Mouse (Mus musculus): ENCODE results near the gene Cnnm1.
"Not testable (repeated sequence)": the region's sequence is repeated elsewhere in the genome, so short reads cannot be mapped to it uniquely, and the experiment has no call there.

The Cnnm1 gene

DNA sequence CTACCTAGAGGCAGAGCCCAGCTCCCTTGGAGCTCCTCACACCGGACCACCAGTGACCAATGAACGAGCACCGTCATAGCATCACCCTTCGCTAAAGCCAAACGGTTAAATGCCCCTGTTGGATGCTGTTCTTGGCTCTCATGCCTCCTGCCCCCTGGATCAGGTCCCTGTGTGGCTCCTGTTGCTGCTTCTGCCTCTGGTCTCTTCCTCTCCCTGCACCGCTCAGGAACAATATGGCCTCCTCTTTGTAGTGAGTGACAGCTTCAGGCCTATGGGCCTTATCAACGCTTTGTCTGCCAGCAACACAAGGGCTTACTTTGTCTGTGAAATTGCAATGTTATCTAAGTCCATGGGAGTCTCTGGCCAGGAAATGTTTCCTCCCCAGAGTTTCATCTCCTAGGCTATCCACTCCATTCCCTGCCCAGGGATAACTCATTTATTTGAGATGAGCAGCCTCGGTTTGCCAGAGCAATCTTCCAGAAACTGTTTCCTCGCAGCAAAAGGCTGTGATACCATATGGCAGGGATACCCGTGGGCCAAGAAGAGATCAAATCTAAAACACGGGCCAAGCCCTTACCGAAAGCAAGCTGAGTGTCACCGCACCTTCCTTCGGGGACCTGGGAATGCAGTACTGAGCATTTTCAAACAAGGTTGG lies 25.5 kb downstream of the Cnnm1 start:
- DNase-seq = no peak

DNA sequence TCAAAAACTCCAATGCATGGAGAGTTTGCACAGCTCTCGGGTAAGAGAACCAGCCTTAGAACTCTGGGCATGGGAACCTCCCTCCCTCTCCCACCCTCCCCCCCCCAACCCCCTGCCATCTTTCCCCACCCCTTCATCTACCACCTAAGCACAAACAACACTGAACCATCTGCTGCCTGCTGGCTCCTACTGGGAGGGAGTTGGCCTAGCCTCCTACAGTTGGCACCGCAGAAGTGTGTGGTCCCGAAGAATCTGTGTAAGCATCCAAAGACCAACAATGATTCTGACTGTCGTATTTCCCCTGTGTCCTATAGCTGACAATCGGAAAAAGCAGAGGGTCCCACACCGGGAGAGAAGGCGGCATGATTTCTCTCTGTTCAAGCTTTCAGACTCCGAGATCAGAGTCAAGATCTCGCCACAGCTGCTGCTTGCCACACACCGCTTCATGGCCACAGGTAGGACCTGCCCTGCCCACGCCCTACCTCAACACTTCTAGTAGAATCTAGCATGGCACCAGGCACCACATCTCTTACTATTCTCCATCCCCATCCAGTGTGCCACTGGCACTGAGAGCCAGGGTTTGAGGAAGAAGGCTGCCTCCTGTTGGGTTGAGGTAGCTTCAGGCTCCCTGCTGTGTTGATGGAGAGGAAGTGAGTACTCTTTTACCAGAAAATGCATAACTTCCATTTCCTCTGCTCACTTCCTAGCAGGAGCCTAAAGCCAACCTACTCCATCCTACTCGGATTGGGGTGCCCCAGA lies 27.9 kb downstream of the Cnnm1 start:
- DNase-seq = no peak

DNA sequence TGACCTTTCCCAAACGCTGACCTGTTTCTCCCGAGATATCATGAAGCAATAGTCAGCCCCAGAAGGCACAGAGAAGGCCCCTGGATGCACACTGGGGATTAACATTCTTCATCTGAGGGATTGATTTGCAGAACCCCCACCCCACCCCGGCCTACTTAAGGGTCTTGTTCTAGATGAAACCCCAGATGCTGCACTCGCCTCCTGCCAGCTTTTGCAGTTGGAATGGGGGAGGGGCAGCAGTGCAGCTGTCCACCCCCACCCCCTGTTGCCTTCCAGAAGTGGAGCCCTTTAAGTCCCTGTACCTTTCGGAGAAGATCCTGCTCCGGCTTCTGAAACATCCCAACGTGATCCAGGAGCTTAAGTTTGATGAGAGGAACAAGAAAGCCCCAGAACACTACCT lies 29.1 kb downstream of the Cnnm1 start:
- DNase-seq = no peak

DNA sequence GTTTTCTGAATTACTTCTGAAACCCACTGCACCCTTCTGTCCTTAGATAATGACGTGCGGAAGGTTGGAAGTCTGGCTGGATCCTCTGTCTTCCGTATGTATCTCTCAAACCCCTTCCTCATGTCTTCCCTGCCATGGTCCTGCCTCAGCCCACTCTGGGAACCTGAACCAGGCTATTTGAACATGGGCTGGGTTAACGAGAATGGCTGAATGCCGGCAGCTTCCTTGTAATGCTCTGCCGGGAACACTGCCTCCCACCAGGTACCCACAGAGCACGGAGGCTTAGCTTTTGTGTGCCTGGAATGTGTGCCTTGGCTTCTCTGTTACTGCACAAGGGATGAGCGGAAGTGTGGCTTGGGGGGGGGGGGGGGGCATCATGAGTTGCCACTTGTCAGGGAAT lies 32.1 kb downstream of the Cnnm1 start:
- DNase-seq = no peak

DNA sequence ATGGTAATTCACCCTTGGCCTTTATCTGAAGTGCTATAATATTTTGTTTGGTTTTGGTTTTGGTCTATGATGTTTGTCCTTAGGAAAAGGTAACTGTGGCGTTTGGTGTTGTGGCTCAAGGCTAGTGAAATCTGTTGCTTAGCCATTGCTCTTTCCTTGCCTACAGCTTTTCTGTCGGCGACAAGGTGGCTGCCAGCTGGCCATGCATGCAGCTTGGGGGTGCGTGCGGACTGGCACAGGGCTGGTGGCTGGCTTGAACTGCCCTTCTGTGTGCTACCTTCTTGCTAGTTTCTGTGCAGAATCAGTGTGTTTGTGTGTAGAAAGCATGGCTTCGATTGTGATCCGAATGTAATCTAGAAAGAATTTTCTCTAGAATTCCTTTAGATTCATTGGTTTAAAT lies 32.5 kb downstream of the Cnnm1 start:
- no peak for DNase-seq

DNA sequence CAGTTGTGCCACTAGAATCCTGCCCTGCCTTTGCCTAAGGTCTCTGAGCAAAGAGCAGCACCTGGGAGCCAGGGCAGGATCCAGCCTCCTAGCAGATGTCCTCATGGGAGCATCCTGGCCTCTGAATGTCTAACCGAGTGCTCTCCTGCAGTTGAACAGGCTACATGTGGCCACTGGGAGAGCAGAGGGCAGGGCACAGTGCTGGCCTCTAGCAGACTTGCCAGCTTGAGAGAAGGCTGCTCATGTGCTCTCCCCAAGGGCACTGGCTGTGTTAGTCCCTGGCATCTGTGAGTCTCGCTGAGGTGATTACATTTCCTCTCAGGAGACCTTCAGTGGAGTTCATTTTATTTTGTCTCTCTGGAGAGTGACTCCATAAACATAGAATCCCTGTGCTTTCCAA lies 35.4 kb downstream of the Cnnm1 start:
- DNase-seq = peak; percentile 60 to 69

DNA sequence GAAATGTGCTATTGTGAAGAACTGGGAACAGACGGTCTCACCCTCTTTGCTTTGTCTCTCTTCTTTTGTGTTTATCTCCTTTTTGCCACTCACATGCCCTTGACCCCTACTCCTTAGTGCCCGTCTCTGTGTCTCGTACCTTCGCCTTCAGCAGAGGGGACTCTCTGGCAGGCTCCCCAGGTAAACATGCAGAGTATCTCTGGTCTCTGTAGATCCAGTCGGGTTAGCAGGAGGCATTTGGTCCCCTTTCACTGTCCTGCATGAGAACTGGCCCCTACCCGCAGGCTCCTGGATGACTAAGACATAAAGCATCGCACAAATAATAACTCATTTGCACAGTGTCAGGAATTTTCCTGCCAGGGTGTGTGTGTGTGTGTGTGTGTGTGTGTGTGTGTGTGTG lies 35.8 kb downstream of the Cnnm1 start:
- DNase-seq = no peak

DNA sequence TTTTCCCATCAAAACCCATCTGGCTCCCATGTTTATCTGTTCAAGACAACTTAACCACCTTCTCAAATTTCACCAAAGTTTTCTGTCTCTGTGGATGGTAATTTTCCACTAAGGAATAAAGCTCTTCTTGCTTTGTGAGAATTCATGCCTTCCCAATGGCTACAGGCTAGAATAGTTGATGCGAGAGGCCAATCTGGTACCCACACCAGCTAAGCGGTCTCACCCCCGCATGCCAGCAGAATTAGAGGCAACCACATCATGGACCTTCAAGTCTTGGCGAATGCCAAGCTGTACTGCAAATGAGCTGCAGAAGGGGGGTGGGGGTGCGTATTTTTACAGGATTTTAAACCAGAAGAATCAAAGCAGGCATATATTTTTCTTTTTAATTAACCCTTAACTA lies 37.2 kb downstream of the Cnnm1 start:
- DNase-seq = no peak

DNA sequence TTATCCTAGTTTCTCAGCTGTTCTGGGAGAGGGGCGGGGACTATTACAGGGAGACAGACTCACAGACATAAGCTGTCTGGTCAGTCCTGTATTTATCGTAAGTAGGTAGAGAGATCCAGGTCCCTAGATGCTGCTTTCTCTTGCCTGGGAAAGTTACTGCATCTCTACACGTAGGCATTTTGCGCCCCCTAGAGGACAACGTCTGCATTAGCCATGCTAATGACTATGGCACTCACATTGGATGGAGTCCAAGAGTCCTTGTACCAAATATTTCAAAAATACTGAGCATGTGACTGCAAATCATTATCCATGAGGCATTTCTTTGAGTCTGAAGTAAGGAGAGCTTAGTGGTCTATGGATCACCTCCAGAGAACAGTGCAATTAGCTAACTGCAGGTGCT lies 38.7 kb downstream of the Cnnm1 start:
- DNase-seq = peak; percentile 84 to 87

DNA sequence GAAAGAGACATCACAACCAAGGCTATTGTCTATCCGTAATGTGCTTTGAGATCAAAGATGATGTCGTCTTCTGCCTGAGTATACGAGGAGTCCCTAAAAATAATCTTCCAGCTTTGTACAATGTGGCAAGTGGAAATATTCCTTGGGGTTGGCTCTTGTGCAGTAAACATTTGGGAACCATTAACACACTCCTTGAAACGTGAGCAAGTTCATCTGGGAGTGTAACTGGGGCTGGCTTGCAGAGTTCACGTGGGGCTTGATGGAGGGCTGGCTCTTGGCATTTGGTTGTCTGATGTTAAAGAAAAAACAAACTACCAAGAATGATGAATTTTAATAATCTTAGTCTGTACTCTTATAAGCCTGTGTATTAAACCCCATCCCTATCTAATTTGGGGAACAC lies 39.2 kb downstream of the Cnnm1 start:
- no peak for DNase-seq

DNA sequence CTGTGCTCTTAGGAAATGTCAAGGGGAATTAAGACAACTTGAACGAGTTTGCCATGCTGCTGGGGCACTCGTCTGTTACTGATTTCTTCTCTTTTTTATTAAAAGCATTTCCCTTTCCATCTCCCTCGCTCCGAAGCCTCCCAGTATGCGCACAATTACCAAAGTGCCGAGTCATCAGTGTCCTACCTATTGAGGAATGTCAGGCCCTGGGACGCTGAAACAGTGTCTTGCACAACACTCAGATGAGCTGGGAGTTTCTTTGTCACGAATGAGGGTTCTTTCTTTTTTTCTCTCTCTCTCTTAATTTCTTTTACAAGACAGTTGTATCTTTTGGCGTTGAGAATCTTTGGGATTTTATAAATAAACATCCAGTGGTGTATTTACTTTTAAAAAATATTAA lies 40.3 kb downstream of the Cnnm1 start:
- DNase-seq = no peak

DNA sequence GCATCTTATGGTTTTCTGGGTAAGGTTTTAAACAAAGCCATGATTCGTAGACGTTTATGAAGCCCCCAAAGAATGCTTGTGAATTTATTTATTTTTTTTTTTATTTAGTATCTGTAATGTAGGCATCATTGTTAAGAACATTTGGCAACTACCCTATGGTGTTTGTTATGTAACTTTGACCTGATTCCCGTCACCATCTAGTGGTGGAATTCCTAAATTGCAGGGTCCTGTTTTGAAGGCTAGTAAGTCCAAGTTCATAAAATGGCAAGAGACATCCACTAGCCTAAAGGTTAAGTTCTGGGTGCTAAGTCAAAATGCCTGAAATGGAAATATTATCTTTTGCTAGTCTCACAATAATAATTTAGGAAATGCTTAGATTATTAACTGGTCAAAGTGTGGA lies 47.2 kb downstream of the Cnnm1 start:
- DNase-seq = peak; percentile 65 to 76

DNA sequence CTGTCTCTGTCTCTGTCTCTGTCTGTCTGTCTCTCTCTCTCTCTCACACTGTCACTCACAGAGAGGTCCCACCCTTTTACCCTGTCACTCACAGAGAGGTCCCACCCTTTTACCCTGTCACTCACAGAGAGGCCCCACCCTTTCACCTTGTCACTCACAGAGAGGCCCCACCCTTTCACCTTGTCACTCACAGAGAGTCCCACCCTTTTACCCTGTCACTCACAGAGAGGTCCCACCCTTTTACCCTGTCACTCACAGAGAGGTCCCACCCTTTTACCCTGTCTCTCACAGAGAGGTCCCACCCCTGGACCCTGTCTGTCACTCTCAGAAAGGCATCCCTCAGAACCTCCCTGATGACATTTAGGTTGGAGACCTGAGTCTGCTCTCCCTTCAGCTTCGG lies 53.1 kb downstream of the Cnnm1 start:
- DNase-seq = not testable (repeated sequence)

DNA sequence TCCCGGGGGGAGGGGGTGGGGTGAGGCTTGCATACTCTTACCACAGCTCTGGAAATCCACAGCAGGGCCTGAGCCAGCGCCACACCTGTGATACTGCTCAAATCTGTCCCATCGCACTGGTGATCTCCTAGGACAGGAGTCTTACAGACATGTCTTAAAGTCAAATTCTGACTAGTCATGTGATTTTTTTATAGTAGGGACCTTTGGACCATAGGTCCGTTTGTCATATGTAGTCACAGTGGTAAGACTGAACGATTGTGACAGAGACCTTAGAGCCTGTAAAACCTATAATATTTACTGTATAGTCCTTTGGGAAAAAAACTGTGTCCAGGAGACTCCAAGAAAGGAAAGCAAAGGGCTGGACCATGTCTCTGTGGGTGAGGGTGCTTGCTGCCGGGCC lies 53.6 kb downstream of the Cnnm1 start:
- DNase-seq = no peak

DNA sequence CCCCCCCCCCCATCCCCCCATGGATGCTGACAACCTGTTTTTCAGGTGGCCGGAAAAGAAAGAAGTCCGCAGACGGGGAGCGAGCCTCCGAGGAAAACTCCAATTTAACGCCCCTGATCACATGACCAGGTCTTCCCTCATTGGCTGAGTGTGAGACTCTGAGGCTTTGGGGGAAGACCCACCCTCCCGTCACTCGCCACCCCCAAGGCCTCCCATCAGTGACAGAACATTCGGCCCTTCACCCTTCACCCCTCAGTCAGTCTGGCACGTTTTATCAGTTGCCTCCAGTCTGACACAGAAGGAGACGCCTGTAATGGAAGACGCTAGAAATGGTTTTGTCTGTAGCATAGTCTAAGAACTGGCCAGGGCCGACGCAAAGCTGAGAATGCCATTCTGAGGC lies 54.7 kb downstream of the Cnnm1 start:
- no peak for DNase-seq

DNA sequence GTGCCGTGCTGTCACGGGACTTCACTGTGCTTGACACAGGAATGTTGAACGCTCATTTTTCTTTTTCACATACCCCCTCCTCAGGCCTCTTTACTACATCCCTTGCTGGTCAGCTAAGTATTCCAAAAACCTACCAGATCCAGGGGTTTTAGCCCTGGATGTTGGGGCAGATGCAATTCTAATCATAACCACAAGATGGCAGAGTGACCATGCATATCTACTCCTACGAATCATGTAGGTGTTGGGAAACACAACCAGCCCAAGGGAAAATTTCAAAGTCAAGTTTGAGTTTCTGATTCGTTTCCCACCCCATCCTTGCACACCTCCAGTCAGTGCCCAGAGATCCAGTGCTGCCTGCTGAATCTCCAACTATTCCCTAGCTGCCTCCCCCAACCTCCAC lies 55.6 kb downstream of the Cnnm1 start:
- peak; percentile 65 to 72 for DNase-seq

DNA sequence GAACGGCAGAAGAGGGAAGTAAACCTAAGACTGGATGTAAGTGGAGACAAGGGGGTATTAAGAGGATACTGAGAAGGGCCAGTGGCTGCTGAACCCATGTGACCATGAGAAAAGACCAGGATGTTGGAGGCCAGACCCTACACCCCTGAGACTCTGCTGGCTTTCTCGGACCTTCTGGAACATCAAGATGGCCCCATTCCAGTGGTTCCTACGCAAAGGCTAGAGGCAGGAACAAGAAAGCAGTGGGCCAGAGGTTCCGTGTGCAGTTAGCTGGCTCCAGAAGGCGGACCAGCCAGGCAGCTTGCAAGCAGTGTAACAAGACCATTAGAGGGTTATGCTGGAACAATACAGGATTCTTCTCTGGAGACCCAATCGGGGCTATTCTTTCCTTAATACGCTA lies 57.2 kb downstream of the Cnnm1 start:
- DNase-seq = no peak

DNA sequence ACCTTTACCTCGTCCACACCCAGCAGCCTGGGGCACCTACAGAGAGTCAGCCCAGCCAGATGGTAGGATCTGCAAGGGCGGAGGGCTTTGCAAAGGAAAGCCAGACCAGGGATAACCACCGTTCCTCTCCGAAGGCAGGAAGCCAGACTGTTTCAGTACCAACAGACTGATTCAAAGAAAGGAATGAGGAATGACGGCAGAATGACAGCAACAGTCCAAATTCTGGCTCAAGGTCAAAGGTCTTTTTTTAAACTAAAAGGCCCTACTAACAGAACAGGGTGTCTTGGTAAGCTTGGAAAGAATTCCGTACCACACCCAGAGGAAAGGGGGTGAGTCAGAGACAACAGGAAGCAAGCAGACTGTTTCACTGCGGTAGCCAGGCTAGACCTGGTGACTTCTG lies 58.6 kb downstream of the Cnnm1 start:
- peak in 1 of 2 experiments; percentile 41 for DNase-seq

DNA sequence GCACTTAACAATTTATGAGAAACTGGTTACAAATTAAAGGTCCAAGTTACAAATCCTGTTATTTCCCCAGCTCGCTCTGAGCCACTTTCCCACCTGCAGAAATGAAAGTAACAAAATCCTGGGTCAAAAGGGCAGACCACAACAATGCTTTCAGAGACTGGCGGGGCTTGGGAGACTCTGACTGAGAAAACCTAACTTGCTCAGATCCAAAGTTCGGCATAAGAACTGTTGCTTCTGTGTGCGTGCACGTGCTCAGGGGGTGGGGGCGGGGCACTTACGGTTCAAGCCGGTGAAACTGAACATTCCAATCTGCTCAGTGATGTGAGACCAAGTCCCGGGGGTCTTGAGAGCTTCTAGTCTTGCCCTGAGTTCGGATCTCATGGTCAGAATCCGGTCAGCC lies 62.4 kb downstream of the Cnnm1 start:
- DNase-seq = peak in 1 of 2 experiments; percentile 40

DNA sequence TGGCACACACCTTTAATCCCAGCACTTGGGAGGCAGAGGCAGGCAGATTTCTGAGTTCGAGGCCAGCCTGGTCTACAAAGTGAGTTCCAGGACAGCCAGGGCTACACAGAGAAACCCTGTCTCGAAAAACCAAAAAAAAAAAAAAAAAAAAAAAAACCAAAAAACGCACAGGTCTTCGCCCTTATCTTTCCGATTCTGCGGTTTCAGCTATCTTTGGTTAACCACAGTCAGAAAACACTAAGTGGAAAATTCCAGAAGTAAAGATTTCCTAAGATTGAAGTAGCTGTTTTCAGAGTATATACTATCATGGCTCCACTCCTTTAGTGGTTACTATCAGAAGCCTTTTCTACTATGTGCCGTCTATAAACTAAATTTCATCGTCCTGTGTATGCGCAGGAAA lies 63.4 kb downstream of the Cnnm1 start:
- not testable (repeated sequence) for DNase-seq

DNA sequence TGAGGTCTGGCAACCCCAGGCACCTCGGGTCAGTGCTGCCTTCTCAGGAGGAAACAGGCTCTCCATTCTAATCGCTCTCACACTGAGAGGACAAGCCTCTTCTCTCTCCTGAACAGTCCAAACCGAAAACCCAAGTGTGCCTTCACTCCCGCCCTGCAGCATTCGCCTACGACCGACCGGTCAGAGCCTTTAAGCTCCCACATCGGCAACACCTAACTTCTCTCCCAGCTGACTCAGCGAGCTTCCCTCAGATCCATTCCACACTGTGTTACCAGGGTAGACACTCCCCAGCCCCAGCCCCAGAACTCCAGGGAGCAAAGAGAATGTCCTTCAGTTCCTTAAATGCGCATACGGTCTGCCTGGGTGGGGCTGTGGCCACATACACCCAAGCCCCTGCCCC lies 65.2 kb downstream of the Cnnm1 start:
- DNase-seq = no peak

DNA sequence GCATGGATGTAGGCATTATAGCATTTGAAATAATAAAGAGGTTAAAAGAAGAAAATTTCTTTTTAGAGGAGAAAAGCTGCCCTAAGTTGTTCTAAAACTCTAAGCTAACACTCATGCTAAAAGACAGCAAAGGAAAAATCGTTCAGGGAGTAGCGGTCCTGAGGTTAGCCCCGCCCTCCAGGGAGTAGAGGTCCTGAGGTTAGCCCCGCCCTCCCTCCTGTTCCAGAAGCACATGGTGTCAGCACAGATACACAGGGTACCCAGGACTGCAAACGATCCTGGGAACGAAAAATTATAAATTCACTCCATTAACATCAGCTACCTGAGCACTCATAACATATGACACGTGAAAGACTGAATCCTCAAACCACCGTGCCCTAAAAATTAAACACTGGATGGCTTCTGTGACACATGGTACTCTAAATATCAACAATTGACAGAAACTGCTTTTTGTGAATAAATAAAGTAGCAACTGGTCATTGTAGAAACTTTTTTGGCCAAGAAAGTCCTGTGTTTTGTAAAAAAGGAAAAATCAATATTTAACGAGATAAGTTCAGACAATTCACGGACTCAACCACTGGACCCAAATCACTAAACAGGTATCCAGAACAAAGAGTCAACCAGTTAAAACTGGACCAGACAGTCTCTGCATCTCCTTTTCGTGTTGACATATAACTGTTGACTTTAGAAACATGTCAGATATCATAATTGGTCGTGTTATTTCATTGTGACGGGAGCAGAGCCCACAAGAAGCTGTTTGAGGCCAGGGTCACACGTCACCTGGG lies 70.4 kb downstream of the Cnnm1 start:
- DNase-seq = no peak

DNA sequence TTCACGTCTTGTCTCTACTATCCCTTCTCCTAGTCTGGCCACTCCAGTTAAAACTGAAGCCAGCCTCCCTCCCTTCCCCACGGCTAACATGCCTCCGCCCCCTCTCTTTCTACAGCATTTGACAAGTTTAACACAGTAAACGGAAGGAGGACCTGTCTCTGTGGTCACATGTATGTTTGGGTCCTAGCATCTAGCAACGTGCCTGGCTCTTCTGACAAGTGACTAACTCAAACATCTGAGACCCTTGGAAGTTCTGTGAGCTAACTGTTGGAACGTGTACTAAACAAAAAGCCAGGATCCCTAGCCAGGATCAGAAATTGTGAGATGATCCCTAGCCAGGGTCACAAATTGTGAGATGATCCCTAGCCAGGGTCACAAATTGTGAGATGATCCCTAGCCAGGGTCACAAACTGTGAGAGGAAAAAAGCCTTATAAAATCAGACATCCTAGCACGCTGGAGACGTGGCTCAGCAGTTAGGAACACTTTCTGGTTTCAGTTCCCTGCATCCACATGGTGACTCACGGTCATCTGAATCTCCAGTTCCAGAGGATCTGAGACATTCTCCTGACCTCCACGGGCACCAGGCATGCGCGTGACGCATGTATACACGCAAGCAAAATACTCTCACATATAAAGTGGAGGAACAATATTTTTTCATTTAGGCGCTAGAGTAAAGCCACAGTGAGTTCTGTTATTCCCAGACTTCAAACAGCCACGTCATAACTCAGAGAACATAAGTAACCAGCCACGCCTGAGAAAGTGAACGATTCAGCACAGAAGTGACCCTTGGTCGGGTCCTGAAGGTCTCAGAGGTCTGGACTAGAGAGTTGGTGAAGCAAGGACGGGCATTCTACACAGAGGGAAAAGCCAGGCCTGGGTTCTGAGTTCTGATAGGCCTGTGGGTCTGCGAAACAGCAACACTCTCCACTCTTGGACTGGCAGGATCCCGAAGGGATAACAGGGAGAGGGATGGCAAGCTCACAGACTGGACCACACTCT lies 71.7 kb downstream of the Cnnm1 start:
- peak; percentile 63 to 76 for DNase-seq

Measured in kidney, postnatal 36 days (tissue).